In genomic region chr7:127231376-127231775, GRCm38 (mm10) we compare ENCODE assay signal across 10 mouse cellular contexts. TPM values are rescaled to one million over a fixed set of nuclear protein-coding genes. Genes with fewer than 3 reads are reported as not detected.
DNase-seq lines count a peak whose midpoint lies in the region; ATAC-seq and TF ChIP-seq lines count a peak whose summit lies in the region.
"Had no signal": no experiment of that assay in that cellular context is flagged by ENCODE, and none has a peak within 500 bp of the region (broad histone marks: within the 10 kb centered on the region; RNA-seq: fewer than 3 reads in every experiment).

No protein-coding gene starts in this region.

- peak overlapping the region; percentile 88 for H3K4me3 ChIP-seq in layer of hippocampus, adult 2 months
- H3K4me3 ChIP-seq in embryonic facial prominence, embryonic 13.5 days: peak overlapping the region; percentile 97
- peak overlapping the region; percentile 78 for H3K4me3 ChIP-seq in intestine, embryonic 14.5 days (ENCODE audit: low read depth, low read length)
- peak overlapping the region; percentile 96 for H3K4me3 ChIP-seq in midbrain, postnatal 0 days (ENCODE audit: low read depth, low read length)

- peak overlapping the region; percentile 79 for H3K4me2 ChIP-seq in embryonic facial prominence, embryonic 13.5 days
- peak overlapping the region; percentile 85 for H3K4me2 ChIP-seq in intestine, embryonic 14.5 days (ENCODE audit: low read length)
- peak overlapping the region; percentile 68 for H3K4me2 ChIP-seq in midbrain, postnatal 0 days (ENCODE audit: low read depth, low read length, poor library complexity, severe bottlenecking)

- ATAC-seq in embryonic facial prominence, embryonic 13.5 days (ENCODE audit: insufficient number of reproducible peaks, insufficient read depth, low FRiP score, low TSS enrichment, low read depth): no peak
- no peak for ATAC-seq in intestine, embryonic 14.5 days (replicated peaks; ENCODE audit: low FRiP score, low TSS enrichment, low read depth)
- ATAC-seq in midbrain, postnatal 0 days (ENCODE audit: low FRiP score): no peak

- H3K4me1 ChIP-seq in embryonic facial prominence, embryonic 13.5 days: peaks cover 34% of the 10 kb centered on the region
- H3K4me1 ChIP-seq in intestine, embryonic 14.5 days (replicated peaks; ENCODE audit: control insufficient read depth, insufficient read depth, low read length): peaks cover 18% of the 10 kb centered on the region
- H3K4me1 ChIP-seq in midbrain, postnatal 0 days (ENCODE audit: insufficient read depth, low read length): peaks cover 17% of the 10 kb centered on the region

- WGBS in embryonic facial prominence, embryonic 13.5 days: 53% methylated on average over 3 of the region's 3 CpGs
- WGBS in intestine, embryonic 14.5 days: 51% methylated on average over 3 of the region's 3 CpGs
- WGBS in midbrain, postnatal 0 days: 67% methylated on average over 3 of the region's 3 CpGs

- no peak for DNase-seq in layer of hippocampus, adult 2 months (ENCODE audit: low spot score in 2 of 2)
- no peak for DNase-seq in layer of hippocampus, postnatal 10 days (ENCODE audit: low spot score in 2 of 2)
- DNase-seq in intestine, embryonic 14.5 days (ENCODE audit: low spot score): no peak
- no peak for DNase-seq in midbrain, postnatal 0 days (ENCODE audit: low spot score)
- no peak for DNase-seq in left cerebral cortex, adult 11 months (ENCODE audit: low spot score)
- no peak for DNase-seq in cerebellum, adult 11-12 months
- no peak for DNase-seq in urinary bladder, postnatal 10 days (ENCODE audit: low spot score)
- DNase-seq: layer of hippocampus, adult 9-11 months; right cerebral cortex, adult 18-20 months had no signal

- no peak for TF ChIP-seq CTCF in layer of hippocampus, adult 2 months (conservative IDR thresholded peaks at IDR 0.05)
- TF ChIP-seq CTCF in midbrain, postnatal 0 days (IDR thresholded peaks at IDR 0.05): no peak

- H3K27me3 ChIP-seq in embryonic facial prominence, embryonic 13.5 days: no peaks in the 10 kb centered on the region
- H3K27me3 ChIP-seq in intestine, embryonic 14.5 days (replicated peaks; ENCODE audit: control insufficient read depth, insufficient read depth, low read length): no peaks in the 10 kb centered on the region
- H3K27me3 ChIP-seq in midbrain, postnatal 0 days (ENCODE audit: insufficient read depth, low read length): no peaks in the 10 kb centered on the region

- H3K36me3 ChIP-seq in embryonic facial prominence, embryonic 13.5 days: peaks cover 41% of the 10 kb centered on the region
- H3K36me3 ChIP-seq in intestine, embryonic 14.5 days (ENCODE audit: control insufficient read depth, insufficient read depth, low read length): peaks cover 30% of the 10 kb centered on the region
- peaks cover 11% of the 10 kb centered on the region for H3K36me3 ChIP-seq in midbrain, postnatal 0 days (ENCODE audit: insufficient read depth, low read length)

- H3K27ac ChIP-seq in layer of hippocampus, adult 2 months: peak overlapping the region; percentile 95; the same call in 1 of the 2 replicates
- no peak overlapping the region; the same call in 1 of the 2 replicates for H3K27ac ChIP-seq in embryonic facial prominence, embryonic 13.5 days
- no peak overlapping the region for H3K27ac ChIP-seq in intestine, embryonic 14.5 days (ENCODE audit: low read depth)
- H3K27ac ChIP-seq in midbrain, postnatal 0 days (ENCODE audit: low read depth, low read length): 0 out of 2 replicates have a peak overlapping the region, but pooled peaks have one; percentile 8

- peak overlapping the region; percentile 97 for H3K9ac ChIP-seq in embryonic facial prominence, embryonic 13.5 days
- H3K9ac ChIP-seq in intestine, embryonic 14.5 days (ENCODE audit: low read length): peak overlapping the region; percentile 90
- no peak overlapping the region for H3K9ac ChIP-seq in midbrain, postnatal 0 days (replicated peaks; ENCODE audit: low read length, poor library complexity, severe bottlenecking)

- no peaks in the 10 kb centered on the region for H3K9me3 ChIP-seq in embryonic facial prominence, embryonic 13.5 days
- no peaks in the 10 kb centered on the region for H3K9me3 ChIP-seq in intestine, embryonic 14.5 days (ENCODE audit: control insufficient read depth, low read length)
- no peaks in the 10 kb centered on the region for H3K9me3 ChIP-seq in midbrain, postnatal 0 days (ENCODE audit: low read length)

RNA-seq across cellular contexts. Expression of gene Zfp553, which starts 1.5 kb away (rescaled TPM):
- 10 to 100 TPM; 18.6 to 21.7 TPM for total RNA-seq in layer of hippocampus, adult 2 months (2021)
- 10 to 100 TPM; 19.3 to 19.6 TPM for total RNA-seq in layer of hippocampus, postnatal 10 days (2021)
- 53.7 and 55.0 TPM in 2 replicates for polyA plus RNA-seq in embryonic facial prominence, embryonic 13.5 days (2015; fragmentation: Nextera tagmentation; extraction: Ambion mirVana)
- polyA plus RNA-seq in intestine, embryonic 14.5 days (2014; fragmentation: Nextera tagmentation; extraction: Ambion mirVana): 16.8 and 18.5 TPM in 2 replicates
- 37.4 and 39.6 TPM in 2 replicates for total RNA-seq in midbrain, postnatal 0 days (2014; rRNA removed)
- 32.3 TPM in 2 replicates for polyA plus RNA-seq in midbrain, postnatal 0 days (2015; fragmentation: Nextera tagmentation; extraction: Ambion mirVana)

RNA-seq across cellular contexts. Expression of gene Sept1, which starts 1.6 kb away (rescaled TPM):
- 1 to 10 TPM; 5.0 to 6.3 TPM for total RNA-seq in layer of hippocampus, adult 2 months (2021)
- 1 to 10 TPM; 5.5 to 5.9 TPM for total RNA-seq in layer of hippocampus, postnatal 10 days (2021)
- 26.9 and 29.6 TPM in 2 replicates for polyA plus RNA-seq in embryonic facial prominence, embryonic 13.5 days (2015; fragmentation: Nextera tagmentation; extraction: Ambion mirVana)
- 12.9 and 14.4 TPM in 2 replicates for polyA plus RNA-seq in intestine, embryonic 14.5 days (2014; fragmentation: Nextera tagmentation; extraction: Ambion mirVana)
- 0.22 and 3.7 TPM in 2 replicates for total RNA-seq in midbrain, postnatal 0 days (2014; rRNA removed)
- polyA plus RNA-seq in midbrain, postnatal 0 days (2015; fragmentation: Nextera tagmentation; extraction: Ambion mirVana): 4.2 and 5.3 TPM in 2 replicates

RNA-seq across cellular contexts. Expression of gene Zfp771, which starts 12.7 kb away (rescaled TPM):
- total RNA-seq in layer of hippocampus, adult 2 months (2021): 10 to 100 TPM; 68.3 to 69.2 TPM
- 10 to 100 TPM; 56.7 to 67.0 TPM for total RNA-seq in layer of hippocampus, postnatal 10 days (2021)
- polyA plus RNA-seq in embryonic facial prominence, embryonic 13.5 days (2015; fragmentation: Nextera tagmentation; extraction: Ambion mirVana): 78.2 and 83.9 TPM in 2 replicates
- 47.6 and 52.2 TPM in 2 replicates for polyA plus RNA-seq in intestine, embryonic 14.5 days (2014; fragmentation: Nextera tagmentation; extraction: Ambion mirVana)
- total RNA-seq in midbrain, postnatal 0 days (2014; rRNA removed): 76.8 and 94.5 TPM in 2 replicates
- 80.2 and 83.8 TPM in 2 replicates for polyA plus RNA-seq in midbrain, postnatal 0 days (2015; fragmentation: Nextera tagmentation; extraction: Ambion mirVana)

RNA-seq across cellular contexts. Expression of gene Mylpf, which starts 22.7 kb away (rescaled TPM):
- 1 to 10 TPM; 1.3 to 1.9 TPM for total RNA-seq in layer of hippocampus, adult 2 months (2021)
- total RNA-seq in layer of hippocampus, postnatal 10 days (2021): 1 to 10 TPM; 1.3 to 3.3 TPM
- polyA plus RNA-seq in embryonic facial prominence, embryonic 13.5 days (2015; fragmentation: Nextera tagmentation; extraction: Ambion mirVana): 34.1 and 41.1 TPM in 2 replicates
- 10.8 and 12.9 TPM in 2 replicates for polyA plus RNA-seq in intestine, embryonic 14.5 days (2014; fragmentation: Nextera tagmentation; extraction: Ambion mirVana)
- 0.90 and 1.4 TPM in 2 replicates for total RNA-seq in midbrain, postnatal 0 days (2014; rRNA removed)
- 1.5 and 2.2 TPM in 2 replicates for polyA plus RNA-seq in midbrain, postnatal 0 days (2015; fragmentation: Nextera tagmentation; extraction: Ambion mirVana)

RNA-seq across cellular contexts. Expression of gene Tbc1d10b, which starts 23.1 kb away (rescaled TPM):
- total RNA-seq in layer of hippocampus, adult 2 months (2021): 100 to 1,000 TPM; 102 to 120 TPM
- 10 to 100 TPM; 84.6 to 95.4 TPM for total RNA-seq in layer of hippocampus, postnatal 10 days (2021)
- polyA plus RNA-seq in embryonic facial prominence, embryonic 13.5 days (2015; fragmentation: Nextera tagmentation; extraction: Ambion mirVana): 30.4 and 32.0 TPM in 2 replicates
- 21.3 and 21.4 TPM in 2 replicates for polyA plus RNA-seq in intestine, embryonic 14.5 days (2014; fragmentation: Nextera tagmentation; extraction: Ambion mirVana)
- total RNA-seq in midbrain, postnatal 0 days (2014; rRNA removed): 70.2 and 72.3 TPM in 2 replicates
- 24.5 and 28.7 TPM in 2 replicates for polyA plus RNA-seq in midbrain, postnatal 0 days (2015; fragmentation: Nextera tagmentation; extraction: Ambion mirVana)

Comparison
In these comparisons a context has a peak if more than half of its experiments do, and no peak if none do; other contexts are left out.
1. H3K27ac ChIP-seq: peak in layer of hippocampus, adult 2 months (single experiment) and midbrain, postnatal 0 days (single experiment); none in embryonic facial prominence, embryonic 13.5 days (single experiment) and intestine, embryonic 14.5 days (single experiment).
2. Peak in every context shown above with its lines, with median percentiles within 50 percentile points of each other: H3K4me3 ChIP-seq and H3K4me2 ChIP-seq.